Mouse (Mus musculus) heart, embryonic 12.5 days (tissue): Measurements from ENCODE around the gene Rpp40. TPM values are rescaled to one million over a fixed set of nuclear protein-coding genes. Genes with fewer than 3 reads are reported as not detected.
A peak's percentile ranks its signal among the peaks of the same experiment; 100 is the strongest.

ENCODE experiments used
- ATAC-seq: fragments of 200-750 bp; cut with Nextera tagmentation; 2 replicates; pipeline ENCODE4 v1.8.0; 2017; ENCODE audit warnings: moderate TSS enrichment, moderate library complexity; ENCODE audit not compliant: insufficient number of reproducible peaks, low FRiP score
- H3K27ac ChIP-seq: fragments of 300-500 bp; sonication (generic); 2 replicates; pipeline ENCODE4 v1.5.1; 2016; ENCODE audit warnings: mild to moderate bottlenecking, moderate library complexity; ENCODE audit not compliant: poor library complexity, severe bottlenecking
- H3K27me3 ChIP-seq: fragments of 300-500 bp; sonication (generic); replicated peaks from 2 replicates; pipeline ENCODE4 v1.6.1; 2016; ENCODE audit warnings: mild to moderate bottlenecking, moderate library complexity
- H3K36me3 ChIP-seq: fragments of 300-500 bp; sonication (generic); 2 replicates; pipeline ENCODE4 v1.6.1; 2016; ENCODE audit warnings: mild to moderate bottlenecking, moderate library complexity
- H3K4me1 ChIP-seq: fragments of 300-500 bp; sonication (generic); replicated peaks from 2 replicates; pipeline ENCODE4 v1.6.1; 2016; ENCODE audit warnings: mild to moderate bottlenecking
- H3K4me2 ChIP-seq: fragments of 300-500 bp; sonication (generic); 2 replicates; pipeline ENCODE4 v1.6.1; 2016; ENCODE audit warnings: mild to moderate bottlenecking, moderate library complexity
- H3K4me3 ChIP-seq: fragments of 300-500 bp; sonication (generic); 2 replicates; pipeline ENCODE4 v1.5.1; 2016; ENCODE audit warnings: mild to moderate bottlenecking
- H3K9ac ChIP-seq: fragments of 300-500 bp; sonication (generic); 2 replicates; pipeline ENCODE4 v1.6.1; 2016; ENCODE audit warnings: mild to moderate bottlenecking, moderate library complexity
- H3K9me3 ChIP-seq: fragments of 300-500 bp; sonication (generic); replicated peaks from 2 replicates; pipeline ENCODE4 v1.6.1; 2016; ENCODE audit warnings: mild to moderate bottlenecking, moderate library complexity
- WGBS: fragments of 180-500 bp; shearing (Covaris S2); methylation state at CpG from one replicate; pipeline ENCODE4 v1.1.7; 2016; 5-methylcytosine and 5-hydroxymethylcytosine counted together
- polyA plus RNA-seq: library from polyadenylated mRNA; unstranded; fragments of >200 nt; fragmentation: Nextera tagmentation; extraction: Ambion mirVana; gene quantifications from 2 replicates; pipeline ENCODE4 v1.2.1, GENCODE M21; 2016

Gene Rpp40
- polyA plus RNA-seq, 1 experiment from 2014 or later: 12.0 TPM

- H3K4me1 ChIP-seq: peaks cover 4% of the 10 kb centered on the region; the same call in 1 of the 2 replicates
- no peak overlapping the region; the same call in 1 of the 2 replicates for H3K9ac ChIP-seq
- H3K36me3 ChIP-seq: no peaks in the 10 kb centered on the region
- no peak overlapping the region for H3K4me3 ChIP-seq
- WGBS: 34% methylated on average over 15 of the region's 15 CpGs
- H3K9me3 ChIP-seq: 0 out of 2 replicates have a peak, but pooled peaks cover 3% of the 10 kb centered on the region
- ATAC-seq: no peak
- no peak overlapping the region for H3K27ac ChIP-seq
- no peaks in the 10 kb centered on the region for H3K27me3 ChIP-seq
- H3K4me2 ChIP-seq: peak overlapping the region; percentile 31; the same call in 1 of the 2 replicates
Observed at GRCm38 (mm10) chr13:35886121-35886725, 19.9 kb downstream of the Rpp40 start.

DNA sequence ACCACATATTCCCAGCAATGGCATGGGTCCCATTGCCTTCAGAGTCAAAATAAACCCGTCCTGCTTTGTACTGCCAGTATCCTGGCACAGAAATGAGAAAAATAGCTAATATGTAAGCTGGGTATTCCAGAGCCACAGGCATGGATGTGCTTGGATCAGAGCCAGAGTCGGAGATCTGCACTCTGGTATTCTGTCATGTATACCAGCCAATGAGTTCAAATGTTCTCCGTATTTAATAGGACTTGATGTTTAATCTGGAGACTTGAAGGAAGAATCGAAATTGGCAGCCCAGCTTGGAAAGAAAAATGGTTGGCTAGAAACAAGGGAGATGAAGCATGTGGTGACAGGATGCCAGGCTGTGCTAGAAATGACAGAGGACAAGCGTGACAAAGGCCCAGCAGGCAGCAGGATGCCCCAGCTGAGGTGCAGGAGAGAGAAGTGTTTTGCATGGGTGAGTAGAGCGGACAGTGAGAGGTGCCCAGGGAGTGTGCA, 25.6 kb downstream of the Rpp40 start:
- Histone ChIP-seq H3K9me3 (no peaks in the 10 kb centered on the region), H3K27ac (no peak overlapping the region), H3K4me1 (no peaks in the 10 kb centered on the region), H3K36me3 (no peaks in the 10 kb centered on the region), H3K4me2 (no peak overlapping the region), H3K4me3 (no peak overlapping the region), H3K27me3 (no peaks in the 10 kb centered on the region), H3K9ac (no peak overlapping the region)
- no peak for ATAC-seq
- 75% methylated on average over 6 of the region's 6 CpGs for WGBS

- no peaks in the 10 kb centered on the region for H3K4me1 ChIP-seq
- no peaks in the 10 kb centered on the region for H3K9me3 ChIP-seq
- no peak overlapping the region for H3K4me2 ChIP-seq
- no peak overlapping the region for H3K4me3 ChIP-seq
- 70% methylated on average over 5 of the region's 5 CpGs for WGBS
- H3K27ac ChIP-seq: no peak overlapping the region
- no peak overlapping the region for H3K9ac ChIP-seq
- no peaks in the 10 kb centered on the region for H3K27me3 ChIP-seq
- peaks cover 3% of the 10 kb centered on the region; the same call in 1 of the 2 replicates for H3K36me3 ChIP-seq
- ATAC-seq: no peak
Observed at GRCm38 (mm10) chr13:35879519-35879918, 26.6 kb downstream of the Rpp40 start.

- Histone ChIP-seq H3K9ac (no peak overlapping the region), H3K9me3 (no peaks in the 10 kb centered on the region), H3K4me3 (no peak overlapping the region), H3K27ac (no peak overlapping the region), H3K36me3 (peaks cover 7% of the 10 kb centered on the region), H3K4me1 (no peaks in the 10 kb centered on the region), H3K27me3 (no peaks in the 10 kb centered on the region), H3K4me2 (no peak overlapping the region)
- 59% methylated on average over 5 of the region's 5 CpGs for WGBS
- no peak for ATAC-seq
Observed at GRCm38 (mm10) chr13:35879068-35879467, 27.1 kb downstream of the Rpp40 start.

DNA sequence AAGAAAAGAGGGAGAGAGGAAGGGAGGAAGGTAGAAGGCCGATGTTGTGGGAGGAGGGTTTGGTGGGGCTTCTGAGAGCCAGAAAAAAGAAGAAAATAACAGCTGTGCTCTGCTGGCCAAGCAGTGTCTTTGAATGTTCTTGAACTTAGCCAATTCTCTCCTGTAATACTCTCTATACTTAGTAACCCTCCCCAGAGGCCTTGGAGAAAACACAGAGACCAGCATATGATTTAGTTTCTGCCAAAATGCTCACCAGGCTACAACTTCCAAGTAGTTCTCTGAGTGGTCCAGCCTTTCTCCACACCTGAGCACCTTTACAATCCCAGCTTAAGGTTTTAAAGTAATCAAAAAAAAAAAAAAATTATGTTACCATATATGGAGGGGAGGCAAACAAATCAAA, 27.9 kb downstream of the Rpp40 start:
- no peak for ATAC-seq
- H3K27me3 ChIP-seq: no peaks in the 10 kb centered on the region
- no peaks in the 10 kb centered on the region for H3K4me1 ChIP-seq
- no peak overlapping the region for H3K4me3 ChIP-seq
- 57% methylated on average over 1 of the region's 1 CpGs for WGBS
- peaks cover 10% of the 10 kb centered on the region for H3K36me3 ChIP-seq
- H3K4me2 ChIP-seq: no peak overlapping the region
- no peak overlapping the region for H3K27ac ChIP-seq
- no peaks in the 10 kb centered on the region for H3K9me3 ChIP-seq
- H3K9ac ChIP-seq: no peak overlapping the region

DNA sequence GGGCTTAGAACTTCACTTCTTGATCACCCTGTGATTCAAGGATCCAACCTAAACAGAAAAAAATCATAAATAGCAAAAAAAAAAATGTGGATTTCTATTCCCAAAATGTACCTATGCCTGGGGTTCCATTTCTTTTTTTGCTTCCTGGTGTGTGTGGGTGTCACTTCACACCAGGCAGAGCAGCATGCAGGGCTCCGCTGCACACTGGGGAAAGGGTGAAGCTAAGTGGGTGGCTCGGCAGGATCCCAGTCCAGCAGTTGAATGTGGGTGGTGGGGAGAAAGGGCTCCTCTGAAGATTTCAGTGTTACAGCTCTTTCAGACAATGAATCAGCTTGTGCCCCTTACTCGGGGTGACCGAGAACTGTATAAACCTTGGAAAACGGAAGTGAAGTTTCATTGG, 30.8 kb downstream of the Rpp40 start:
- 87% methylated on average over 5 of the region's 5 CpGs for WGBS

DNA sequence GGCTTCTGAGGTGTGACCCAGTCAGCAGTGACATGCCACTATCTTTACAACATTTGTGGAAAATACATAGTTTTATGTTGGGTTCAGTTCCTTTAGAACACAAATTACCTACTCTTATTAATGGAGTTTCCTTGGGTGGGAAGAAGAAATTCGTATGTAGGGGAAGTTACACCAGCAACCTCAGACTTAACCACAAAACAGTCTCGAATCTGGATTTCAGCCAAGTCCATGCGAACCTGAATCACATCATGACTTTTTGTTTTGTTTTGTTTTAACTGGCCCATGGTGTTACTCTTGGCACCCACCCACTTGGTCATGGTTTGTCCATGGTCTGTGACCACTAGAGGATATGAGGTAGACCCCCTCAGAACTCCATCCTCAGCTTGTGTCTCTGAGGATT, 35.1 kb downstream of the Rpp40 start:
- Histone ChIP-seq H3K4me2 (no peak overlapping the region), H3K4me3 (no peak overlapping the region), H3K27ac (no peak overlapping the region), H3K27me3 (no peaks in the 10 kb centered on the region), H3K9me3 (no peaks in the 10 kb centered on the region), H3K4me1 (peaks cover 21% of the 10 kb centered on the region), H3K36me3 (peaks cover 39% of the 10 kb centered on the region), H3K9ac (no peak overlapping the region)
- no peak for ATAC-seq
- WGBS: 68% methylated on average over 3 of the region's 3 CpGs

More for the DNA sequence above, 30.8 kb downstream of the Rpp40 start:
- Histone ChIP-seq H3K9me3 (no peaks in the 10 kb centered on the region), H3K4me3 (no peak overlapping the region), H3K36me3 (peaks cover 22% of the 10 kb centered on the region), H3K4me1 (peaks cover 4% of the 10 kb centered on the region), H3K9ac (no peak overlapping the region), H3K27ac (no peak overlapping the region), H3K27me3 (no peaks in the 10 kb centered on the region), H3K4me2 (no peak overlapping the region)
- no peak for ATAC-seq

GRCm38 (mm10) chr13:35870659-35871058, 35.5 kb downstream of the Rpp40 start:
- Histone ChIP-seq H3K4me3 (no peak overlapping the region), H3K36me3 (peaks cover 42% of the 10 kb centered on the region), H3K27me3 (no peaks in the 10 kb centered on the region), H3K4me2 (no peak overlapping the region), H3K9me3 (no peaks in the 10 kb centered on the region), H3K9ac (no peak overlapping the region), H3K4me1 (peaks cover 21% of the 10 kb centered on the region), H3K27ac (no peak overlapping the region)
- no peak for ATAC-seq
- 75% methylated on average over 8 of the region's 8 CpGs for WGBS

GRCm38 (mm10) chr13:35860916-35861315, 45.2 kb downstream of the Rpp40 start:
- Histone ChIP-seq H3K9ac (no peak overlapping the region), H3K9me3 (no peaks in the 10 kb centered on the region), H3K36me3 (peaks cover 41% of the 10 kb centered on the region), H3K27me3 (no peaks in the 10 kb centered on the region), H3K4me3 (no peak overlapping the region), H3K27ac (peak overlapping the region; percentile 11; the same call in 1 of the 2 replicates), H3K4me1 (peaks cover 14% of the 10 kb centered on the region), H3K4me2 (no peak overlapping the region)
- no peak; the same call in 1 of the 2 replicates for ATAC-seq
- 41% methylated on average over 8 of the region's 8 CpGs for WGBS

DNA sequence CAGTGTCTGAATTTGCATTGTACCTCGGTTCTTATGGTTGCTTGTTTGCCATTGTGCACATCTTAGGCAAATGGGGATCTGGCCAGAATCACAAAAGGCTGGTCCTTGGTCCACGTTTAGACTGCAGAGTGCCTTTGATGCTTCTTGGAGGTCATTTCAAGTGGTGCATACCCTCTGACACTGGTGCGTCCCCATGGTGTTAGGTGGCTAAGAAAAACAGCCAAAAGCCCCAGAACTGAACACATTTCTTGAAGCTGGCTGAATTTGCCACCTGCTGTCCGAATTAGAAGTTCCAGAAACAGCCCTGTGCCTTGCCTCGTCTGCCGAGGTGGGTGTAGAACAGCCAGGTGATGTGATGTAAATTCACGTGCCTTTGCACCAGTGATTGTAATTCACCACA, 48.7 kb downstream of the Rpp40 start:
- H3K9me3 ChIP-seq: no peaks in the 10 kb centered on the region
- ATAC-seq: no peak
- peaks cover 17% of the 10 kb centered on the region; the same call in 1 of the 2 replicates for H3K36me3 ChIP-seq
- no peaks in the 10 kb centered on the region for H3K27me3 ChIP-seq
- H3K27ac ChIP-seq: no peak overlapping the region
- peaks cover 17% of the 10 kb centered on the region for H3K4me1 ChIP-seq
- no peak overlapping the region for H3K9ac ChIP-seq
- no peak overlapping the region for H3K4me3 ChIP-seq
- WGBS: 82% methylated on average over 7 of the region's 7 CpGs
- H3K4me2 ChIP-seq: no peak overlapping the region

DNA sequence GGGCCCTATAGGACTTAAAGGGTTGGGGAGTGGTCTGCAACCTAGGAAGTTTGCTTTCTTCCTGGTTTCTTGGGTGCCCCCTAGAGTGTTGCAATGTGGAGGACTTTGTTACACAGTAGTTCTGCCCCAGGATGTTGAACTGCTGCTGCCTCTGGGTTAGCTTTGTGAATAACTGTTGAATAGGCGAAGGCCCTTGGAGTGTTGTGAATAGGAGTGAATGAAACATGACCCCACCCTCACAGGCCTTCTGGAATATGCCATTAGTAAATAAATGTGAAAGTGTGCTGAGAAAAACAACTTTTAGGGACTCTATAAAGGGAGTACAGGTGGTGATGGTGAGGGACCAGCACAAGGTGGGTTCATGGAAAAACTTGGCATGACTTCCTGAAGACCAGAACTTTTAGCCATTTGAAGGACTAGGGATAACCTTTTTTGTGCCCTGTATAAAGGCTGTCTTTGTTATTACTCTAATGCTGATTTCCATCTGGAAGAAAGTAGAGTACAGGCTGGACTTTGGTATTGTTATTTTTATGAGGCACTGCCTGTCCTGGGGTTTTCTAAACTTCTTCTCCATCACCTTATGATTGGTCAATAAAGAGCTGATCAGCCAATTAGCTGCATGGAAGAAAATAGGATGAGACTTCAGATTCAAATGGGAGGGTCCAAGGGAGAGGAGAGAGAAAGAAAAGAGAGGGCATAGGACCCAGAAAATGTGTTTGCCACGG, 53.1 kb downstream of the Rpp40 start:
- Histone ChIP-seq H3K36me3 (peaks cover 8% of the 10 kb centered on the region; the same call in 1 of the 2 replicates), H3K4me2 (no peak overlapping the region), H3K4me1 (peaks cover 11% of the 10 kb centered on the region), H3K9ac (no peak overlapping the region), H3K4me3 (no peak overlapping the region), H3K27ac (no peak overlapping the region), H3K27me3 (no peaks in the 10 kb centered on the region), H3K9me3 (no peaks in the 10 kb centered on the region)
- 86% methylated on average over 2 of the region's 2 CpGs for WGBS
- no peak for ATAC-seq
